Mouse (Mus musculus): ENCODE measurements at regions not wholly inside any gene's neighbourhood (a gene's known extent, or its start where the extent isn't known, plus 50 kb on each side); places are given as distances from the start of the nearest gene placed in this dataset.

- no peak for DNase-seq
Measured at GRCm38 (mm10) chr8:89632304-89632703, 588.3 kb upstream of the Sall1 start.

GRCm38 (mm10) chr8:89630540-89630939, 586.6 kb upstream of the Sall1 start:
- DNase-seq, result no peak

GRCm38 (mm10) chr8:89618089-89618488, 574.1 kb upstream of the Sall1 start:
- no peak for DNase-seq

- no peak for DNase-seq
Measured at GRCm38 (mm10) chr8:89615863-89616558, 572.0 kb upstream of the Sall1 start.

GRCm38 (mm10) chr8:89609074-89609473, 565.1 kb upstream of the Sall1 start:
- DNase-seq, result no peak

- no peak for DNase-seq
Measured at GRCm38 (mm10) chr8:89605905-89606468, 562.0 kb upstream of the Sall1 start.

GRCm38 (mm10) chr8:89604461-89604860, 560.5 kb upstream of the Sall1 start:
- no peak for DNase-seq

GRCm38 (mm10) chr8:89596380-89596779, 552.4 kb upstream of the Sall1 start:
- no peak for DNase-seq

GRCm38 (mm10) chr8:89583091-89583490, 539.1 kb upstream of the Sall1 start:
- DNase-seq, result no peak

- no peak for DNase-seq
Measured at GRCm38 (mm10) chr8:89582566-89582965, 538.6 kb upstream of the Sall1 start.

- peak; percentile 70 for DNase-seq
Measured at GRCm38 (mm10) chr8:89571816-89572215, 527.9 kb upstream of the Sall1 start.

- no peak for DNase-seq
Measured at GRCm38 (mm10) chr8:89570639-89571325, 526.8 kb upstream of the Sall1 start.

GRCm38 (mm10) chr8:89569406-89569805, 525.4 kb upstream of the Sall1 start:
- DNase-seq, result no peak

- DNase-seq, result no peak
Measured at GRCm38 (mm10) chr8:89568641-89569040, 524.7 kb upstream of the Sall1 start.

- DNase-seq, result no peak
Measured at GRCm38 (mm10) chr8:89566986-89567385, 523.0 kb upstream of the Sall1 start.

- no peak for DNase-seq
Measured at GRCm38 (mm10) chr8:89566461-89566860, 522.5 kb upstream of the Sall1 start.

GRCm38 (mm10) chr8:89565147-89565826, 521.3 kb upstream of the Sall1 start:
- no peak for DNase-seq

GRCm38 (mm10) chr8:89563544-89563943, 519.6 kb upstream of the Sall1 start:
- no peak for DNase-seq

GRCm38 (mm10) chr8:89562597-89562996, 518.6 kb upstream of the Sall1 start:
- no peak for DNase-seq

- DNase-seq, result no peak
Measured at GRCm38 (mm10) chr8:89541231-89541630, 497.3 kb upstream of the Sall1 start.

GRCm38 (mm10) chr8:89534605-89535004, 490.6 kb upstream of the Sall1 start:
- no peak for DNase-seq

- DNase-seq, result no peak
Measured at GRCm38 (mm10) chr8:89525041-89525440, 481.1 kb upstream of the Sall1 start.

GRCm38 (mm10) chr8:89523336-89523735, 479.4 kb upstream of the Sall1 start:
- DNase-seq, result no peak

- DNase-seq, result no peak
Measured at GRCm38 (mm10) chr8:89516602-89517001, 472.6 kb upstream of the Sall1 start.

Data from right cerebral cortex, postnatal 25 days (tissue).